Mouse (Mus musculus) heart, embryonic 12.5 days (tissue): ENCODE measurements around the gene Lrrc32. TPM values are rescaled to one million over a fixed set of nuclear protein-coding genes. Genes with fewer than 3 reads are reported as not detected.
A peak's percentile ranks its signal among the peaks of the same experiment; 100 is the strongest.

Source experiments
- ATAC-seq: fragments of 200-750 bp; cut with Nextera tagmentation; 2 replicates; pipeline ENCODE4 v1.8.0; 2017; ENCODE audit warnings: moderate TSS enrichment, moderate library complexity; ENCODE audit not compliant: insufficient number of reproducible peaks, low FRiP score
- H3K27ac ChIP-seq: fragments of 300-500 bp; sonication (generic); 2 replicates; pipeline ENCODE4 v1.5.1; 2016; ENCODE audit warnings: mild to moderate bottlenecking, moderate library complexity; ENCODE audit not compliant: poor library complexity, severe bottlenecking
- H3K27me3 ChIP-seq: fragments of 300-500 bp; sonication (generic); replicated peaks from 2 replicates; pipeline ENCODE4 v1.6.1; 2016; ENCODE audit warnings: mild to moderate bottlenecking, moderate library complexity
- H3K36me3 ChIP-seq: fragments of 300-500 bp; sonication (generic); 2 replicates; pipeline ENCODE4 v1.6.1; 2016; ENCODE audit warnings: mild to moderate bottlenecking, moderate library complexity
- H3K4me1 ChIP-seq: fragments of 300-500 bp; sonication (generic); replicated peaks from 2 replicates; pipeline ENCODE4 v1.6.1; 2016; ENCODE audit warnings: mild to moderate bottlenecking
- H3K4me2 ChIP-seq: fragments of 300-500 bp; sonication (generic); 2 replicates; pipeline ENCODE4 v1.6.1; 2016; ENCODE audit warnings: mild to moderate bottlenecking, moderate library complexity
- H3K4me3 ChIP-seq: fragments of 300-500 bp; sonication (generic); 2 replicates; pipeline ENCODE4 v1.5.1; 2016; ENCODE audit warnings: mild to moderate bottlenecking
- H3K9ac ChIP-seq: fragments of 300-500 bp; sonication (generic); 2 replicates; pipeline ENCODE4 v1.6.1; 2016; ENCODE audit warnings: mild to moderate bottlenecking, moderate library complexity
- H3K9me3 ChIP-seq: fragments of 300-500 bp; sonication (generic); replicated peaks from 2 replicates; pipeline ENCODE4 v1.6.1; 2016; ENCODE audit warnings: mild to moderate bottlenecking, moderate library complexity
- WGBS: fragments of 180-500 bp; shearing (Covaris S2); methylation state at CpG from one replicate; pipeline ENCODE4 v1.1.7; 2016; 5-methylcytosine and 5-hydroxymethylcytosine counted together
- polyA plus RNA-seq: library from polyadenylated mRNA; unstranded; fragments of >200 nt; fragmentation: Nextera tagmentation; extraction: Ambion mirVana; gene quantifications from 2 replicates; pipeline ENCODE4 v1.2.1, GENCODE M21; 2016

Gene Lrrc32
- polyA plus RNA-seq, 1 experiment from 2014 or later = 7.5 TPM

- ATAC-seq = no peak; the same call in 1 of the 2 replicates
- Histone ChIP-seq H3K4me2 (no peak overlapping the region), H3K27ac (peak overlapping the region; percentile 22; the same call in 1 of the 2 replicates), H3K4me3 (no peak overlapping the region), H3K9ac (no peak overlapping the region), H3K4me1 (peaks cover 14% of the 10 kb centered on the region), H3K36me3 (no peaks in the 10 kb centered on the region), H3K9me3 (0 out of 2 replicates have a peak, but pooled peaks cover 6% of the 10 kb centered on the region), H3K27me3 (no peaks in the 10 kb centered on the region)
- WGBS = 50% methylated on average over 3 of the region's 3 CpGs
These were observed 24.2 kb downstream of the Lrrc32 start for GRCm38 (mm10) chr7:98513251-98513650.

- whole genome bisulfite sequencing = 61% methylated on average over 5 of the region's 5 CpGs
- Histone ChIP-seq H3K4me2 (no peak overlapping the region), H3K9me3 (no peaks in the 10 kb centered on the region), H3K4me3 (no peak overlapping the region), H3K27ac (no peak overlapping the region), H3K4me1 (peaks cover 34% of the 10 kb centered on the region), H3K27me3 (no peaks in the 10 kb centered on the region), H3K9ac (no peak overlapping the region), H3K36me3 (no peaks in the 10 kb centered on the region)
- no peak for ATAC-seq
These were observed 33.5 kb downstream of the Lrrc32 start for GRCm38 (mm10) chr7:98522576-98522975.

- H3K27me3 ChIP-seq = no peaks in the 10 kb centered on the region
- H3K9ac ChIP-seq = no peak overlapping the region
- H3K9me3 ChIP-seq = no peaks in the 10 kb centered on the region
- no peaks in the 10 kb centered on the region for H3K36me3 ChIP-seq
- H3K4me1 ChIP-seq = peaks cover 36% of the 10 kb centered on the region
- WGBS = 79% methylated on average over 8 of the region's 8 CpGs
- ATAC-seq = 0 out of 2 replicates have a peak, but pooled peaks have one; percentile 16
- H3K27ac ChIP-seq = 0 out of 2 replicates have a peak overlapping the region, but pooled peaks have one; percentile 57
- H3K4me2 ChIP-seq = no peak overlapping the region
- H3K4me3 ChIP-seq = no peak overlapping the region
These were observed 34.2 kb downstream of the Lrrc32 start for GRCm38 (mm10) chr7:98523070-98523812.

GRCm38 (mm10) chr7:98523813-98524361 is 34.8 kb downstream of the Lrrc32 start:
- Histone ChIP-seq H3K4me3 (no peak overlapping the region), H3K27me3 (no peaks in the 10 kb centered on the region), H3K27ac (peak overlapping the region; percentile 57; the same call in 1 of the 2 replicates), H3K4me2 (no peak overlapping the region), H3K36me3 (no peaks in the 10 kb centered on the region), H3K9me3 (no peaks in the 10 kb centered on the region), H3K4me1 (peaks cover 39% of the 10 kb centered on the region), H3K9ac (0 out of 2 replicates have a peak overlapping the region, but pooled peaks have one; percentile 34)
- 11% methylated on average over 7 of the region's 7 CpGs for WGBS
- peak; percentile 45; the same call in 1 of the 2 replicates for ATAC-seq

- H3K9ac ChIP-seq = 0 out of 2 replicates have a peak overlapping the region, but pooled peaks have one; percentile 34
- no peak for ATAC-seq
- peak overlapping the region; percentile 57; the same call in 1 of the 2 replicates for H3K27ac ChIP-seq
- H3K4me1 ChIP-seq = peaks cover 39% of the 10 kb centered on the region
- H3K36me3 ChIP-seq = no peaks in the 10 kb centered on the region
- H3K9me3 ChIP-seq = no peaks in the 10 kb centered on the region
- H3K4me2 ChIP-seq = no peak overlapping the region
- H3K4me3 ChIP-seq = no peak overlapping the region
- WGBS = 39% methylated on average over 6 of the region's 6 CpGs
- no peaks in the 10 kb centered on the region for H3K27me3 ChIP-seq
These were observed 35.3 kb downstream of the Lrrc32 start for GRCm38 (mm10) chr7:98524401-98524800.

GRCm38 (mm10) chr7:98524869-98525699 is 36.0 kb downstream of the Lrrc32 start:
- H3K36me3 ChIP-seq = no peaks in the 10 kb centered on the region
- no peak overlapping the region for H3K4me3 ChIP-seq
- H3K9me3 ChIP-seq = no peaks in the 10 kb centered on the region
- H3K27ac ChIP-seq = peak overlapping the region; percentile 16; the same call in 1 of the 2 replicates
- peaks cover 39% of the 10 kb centered on the region for H3K4me1 ChIP-seq
- H3K27me3 ChIP-seq = no peaks in the 10 kb centered on the region
- H3K9ac ChIP-seq = no peak overlapping the region
- 66% methylated on average over 6 of the region's 6 CpGs for WGBS
- no peak for ATAC-seq
- no peak overlapping the region for H3K4me2 ChIP-seq

- WGBS = 88% methylated on average over 3 of the region's 3 CpGs
- Histone ChIP-seq H3K36me3 (no peaks in the 10 kb centered on the region), H3K9ac (no peak overlapping the region), H3K4me2 (no peak overlapping the region), H3K9me3 (no peaks in the 10 kb centered on the region), H3K27me3 (no peaks in the 10 kb centered on the region), H3K27ac (no peak overlapping the region), H3K4me1 (peaks cover 39% of the 10 kb centered on the region), H3K4me3 (no peak overlapping the region)
- ATAC-seq = no peak
These were observed 38.0 kb downstream of the Lrrc32 start for GRCm38 (mm10) chr7:98527085-98527484.

- Histone ChIP-seq H3K36me3 (no peaks in the 10 kb centered on the region), H3K4me3 (no peak overlapping the region), H3K27ac (no peak overlapping the region), H3K9ac (no peak overlapping the region), H3K9me3 (no peaks in the 10 kb centered on the region), H3K27me3 (no peaks in the 10 kb centered on the region), H3K4me1 (peaks cover 31% of the 10 kb centered on the region), H3K4me2 (no peak overlapping the region)
- 55% methylated on average over 7 of the region's 7 CpGs for WGBS
- ATAC-seq = no peak
These were observed 42.5 kb downstream of the Lrrc32 start for GRCm38 (mm10) chr7:98531612-98532011.

GRCm38 (mm10) chr7:98532981-98533380 is 43.9 kb downstream of the Lrrc32 start:
- H3K9ac ChIP-seq = no peak overlapping the region
- H3K4me1 ChIP-seq = peaks cover 44% of the 10 kb centered on the region
- no peak overlapping the region for H3K27ac ChIP-seq
- WGBS = 89% methylated on average over 4 of the region's 4 CpGs
- H3K36me3 ChIP-seq = no peaks in the 10 kb centered on the region
- no peaks in the 10 kb centered on the region for H3K27me3 ChIP-seq
- no peak overlapping the region for H3K4me3 ChIP-seq
- no peak for ATAC-seq
- no peak overlapping the region for H3K4me2 ChIP-seq
- H3K9me3 ChIP-seq = no peaks in the 10 kb centered on the region

GRCm38 (mm10) chr7:98534432-98534855 is 45.4 kb downstream of the Lrrc32 start:
- no peak overlapping the region for H3K9ac ChIP-seq
- H3K9me3 ChIP-seq = no peaks in the 10 kb centered on the region
- H3K4me2 ChIP-seq = no peak overlapping the region
- no peak overlapping the region for H3K27ac ChIP-seq
- no peak overlapping the region for H3K4me3 ChIP-seq
- peaks cover 45% of the 10 kb centered on the region for H3K4me1 ChIP-seq
- no peaks in the 10 kb centered on the region for H3K36me3 ChIP-seq
- no peaks in the 10 kb centered on the region for H3K27me3 ChIP-seq
- ATAC-seq = no peak
- WGBS = 69% methylated on average over 13 of the region's 13 CpGs

- 77% methylated on average over 6 of the region's 6 CpGs for WGBS
- Histone ChIP-seq H3K27me3 (no peaks in the 10 kb centered on the region), H3K4me1 (peaks cover 45% of the 10 kb centered on the region), H3K4me2 (no peak overlapping the region), H3K9me3 (no peaks in the 10 kb centered on the region), H3K9ac (no peak overlapping the region), H3K27ac (peak overlapping the region; percentile 39), H3K36me3 (no peaks in the 10 kb centered on the region), H3K4me3 (no peak overlapping the region)
- no peak for ATAC-seq
These were observed 46.1 kb downstream of the Lrrc32 start for GRCm38 (mm10) chr7:98535191-98535590.
